Mouse (Mus musculus): ENCODE data around the gene Pkp3.

DNA sequence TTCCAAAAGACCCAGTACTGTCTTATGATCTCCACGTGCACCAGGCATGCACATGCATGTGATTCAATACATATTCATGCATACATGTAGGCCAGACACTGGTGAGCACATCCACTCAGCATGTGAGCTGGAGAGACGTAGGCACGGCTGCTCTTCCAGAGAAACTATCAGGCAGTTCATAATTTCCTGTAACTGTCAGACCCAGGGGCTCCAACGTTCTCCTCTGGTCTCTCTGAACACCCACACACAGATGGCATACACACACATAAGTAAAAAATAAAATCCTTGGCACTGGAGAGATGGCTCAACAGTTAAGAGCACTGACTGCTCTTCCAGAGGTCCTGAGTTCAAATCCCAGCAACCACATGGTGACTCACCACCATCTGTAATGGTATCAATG is 4.2 kb upstream of the Pkp3 start:
- TF ChIP-seq POLR2A (IDR thresholded peaks at IDR 0.05; ENCODE audit: insufficient read depth, low read depth, low read length) (no peak), CTCF (IDR thresholded peaks at IDR 0.05; ENCODE audit: insufficient read depth, low read depth, low read length) (no peak)
